Mouse (Mus musculus): ENCODE measurements at regions not wholly inside any gene's neighbourhood (a gene's known extent, or its start where the extent isn't known, plus 50 kb on each side); places are given as distances from the start of the nearest gene placed in this dataset.

DNA sequence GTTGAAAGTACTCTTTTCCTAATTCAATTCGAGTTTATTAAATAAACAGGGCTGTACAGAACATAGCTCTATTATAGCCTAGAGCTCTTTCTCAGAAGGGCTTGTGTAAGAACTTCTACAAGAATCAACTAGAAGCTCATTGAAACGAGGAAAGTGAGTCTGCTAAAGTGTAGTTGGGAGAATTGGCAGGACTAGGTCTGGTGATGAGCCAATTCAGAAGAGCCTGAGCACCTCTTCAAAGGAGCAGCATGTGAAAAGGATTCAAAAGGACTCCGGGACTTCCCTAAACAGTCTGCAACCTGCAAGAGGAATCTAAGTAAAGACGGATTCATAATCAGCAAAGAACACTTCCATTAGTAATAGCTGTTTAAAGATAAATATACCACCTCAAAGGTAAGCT, 414.5 kb downstream of the Smarca1 start:
- TF ChIP-seq CTCF (IDR thresholded peaks at IDR 0.05) (no peak), EP300 (IDR thresholded peaks at IDR 0.05) (peak; percentile 11; the same call in 1 of the 2 replicates)

Data from lung, postnatal 0 days (tissue).